Mouse (Mus musculus): ENCODE measurements around the gene Ms4a4b.
"Not testable (repeated sequence)": the region's sequence is repeated elsewhere in the genome, so short reads cannot be mapped to it uniquely, and the experiment has no call there.

The Ms4a4b gene

GRCm38 (mm10) chr19:11443338-11443737, at the start of gene Ms4a4b:
Gene Ms4a4b (plus strand): TSS chr19:11443553.
- no peak for DNase-seq (ENCODE audit: low spot score in 2 of 2)

GRCm38 (mm10) chr19:11395769-11396168, 47.6 kb upstream of the Ms4a4b start:
- DNase-seq (ENCODE audit: low spot score in 2 of 2), result no peak

GRCm38 (mm10) chr19:11404527-11404926, 38.8 kb upstream of the Ms4a4b start, which contains the start of gene Ms4a4c:
Gene Ms4a4c (plus strand): TSS chr19:11404770.
- DNase-seq (ENCODE audit: low spot score in 2 of 2), result no peak

DNA sequence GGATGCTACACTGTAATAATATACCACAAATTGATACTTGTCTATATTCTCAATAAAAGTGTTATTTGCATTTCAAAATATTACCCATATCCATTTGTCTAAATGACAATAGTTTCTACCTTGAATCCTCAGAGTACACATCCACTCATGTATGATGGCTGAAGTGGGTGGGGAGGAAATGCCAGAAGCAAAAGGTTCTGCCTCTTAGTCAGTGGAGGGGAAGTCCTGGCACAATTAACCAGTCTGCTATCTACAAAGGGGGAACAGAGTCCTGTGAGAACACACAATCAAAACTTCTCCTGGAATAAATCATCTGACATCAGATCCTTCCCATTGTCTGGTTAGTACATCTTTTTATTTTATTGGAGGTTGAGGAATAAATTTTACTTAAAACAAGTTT, 35.9 kb upstream of the Ms4a4b start:
- peak in 1 of 2 experiments; percentile 21 for DNase-seq (ENCODE audit: low spot score in 2 of 2)

DNA sequence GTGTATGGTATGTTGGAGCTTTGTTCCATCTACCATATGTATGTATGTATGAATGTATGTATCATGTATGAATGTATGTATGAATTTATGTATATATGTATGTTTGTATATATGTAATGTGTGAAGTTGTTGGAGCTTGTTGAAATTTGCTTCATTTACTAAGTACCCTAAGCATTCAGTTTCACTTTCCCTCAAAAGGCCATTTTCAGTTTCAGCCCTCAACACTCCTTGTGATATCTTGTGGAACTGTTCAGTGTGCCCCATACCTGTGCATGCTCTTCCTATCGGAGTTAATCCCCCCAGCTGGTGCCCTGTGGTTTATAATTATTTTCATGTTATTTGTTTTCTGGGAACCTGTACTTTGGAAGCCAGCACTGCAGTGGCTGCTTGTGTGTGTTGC, 34.8 kb upstream of the Ms4a4b start:
- no peak for DNase-seq (ENCODE audit: low spot score in 2 of 2)

DNA sequence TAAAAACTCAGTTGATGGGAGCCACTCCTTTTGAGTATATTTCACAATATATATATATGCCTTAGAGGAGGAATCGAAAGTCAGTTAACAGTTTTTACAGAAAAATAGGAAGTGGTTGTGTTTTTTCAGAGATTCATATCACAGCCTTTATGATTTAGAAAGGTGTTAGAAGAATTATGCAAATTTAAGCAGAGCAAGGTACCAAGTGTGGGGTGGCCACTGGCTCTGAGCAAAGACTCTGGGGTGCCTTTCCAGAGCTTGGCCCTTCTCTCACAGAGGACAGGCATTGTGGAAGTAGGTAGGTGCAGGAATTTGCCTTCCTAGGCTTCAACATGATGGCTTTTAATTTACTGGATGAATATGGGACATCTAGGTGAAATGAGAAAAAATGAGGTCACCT, 31.7 kb upstream of the Ms4a4b start:
- peak in 1 of 2 experiments; percentile 15 for DNase-seq (ENCODE audit: low spot score in 2 of 2)

DNA sequence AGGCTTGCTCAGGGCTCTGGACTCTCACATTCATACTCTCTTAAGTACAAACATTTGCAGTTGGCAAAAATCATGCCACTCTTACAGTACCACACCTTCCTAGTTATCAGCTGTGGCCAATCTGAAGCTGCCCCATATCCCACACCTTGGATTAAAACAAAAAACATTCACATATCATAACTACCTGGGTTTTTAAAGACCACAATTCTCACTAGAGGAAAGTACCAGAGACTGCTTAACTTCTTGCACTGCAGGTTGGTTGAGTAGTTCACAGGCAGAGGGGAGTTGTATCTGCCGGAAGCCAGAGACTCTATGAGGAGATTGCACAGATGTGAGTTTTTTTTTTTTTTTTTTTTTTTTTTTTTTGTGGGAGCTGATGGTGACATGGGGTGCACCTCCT, 29.3 kb upstream of the Ms4a4b start:
- no peak for DNase-seq (ENCODE audit: low spot score in 2 of 2)

GRCm38 (mm10) chr19:11415581-11415980, 27.8 kb upstream of the Ms4a4b start:
- DNase-seq (ENCODE audit: low spot score in 2 of 2), result no peak

DNA sequence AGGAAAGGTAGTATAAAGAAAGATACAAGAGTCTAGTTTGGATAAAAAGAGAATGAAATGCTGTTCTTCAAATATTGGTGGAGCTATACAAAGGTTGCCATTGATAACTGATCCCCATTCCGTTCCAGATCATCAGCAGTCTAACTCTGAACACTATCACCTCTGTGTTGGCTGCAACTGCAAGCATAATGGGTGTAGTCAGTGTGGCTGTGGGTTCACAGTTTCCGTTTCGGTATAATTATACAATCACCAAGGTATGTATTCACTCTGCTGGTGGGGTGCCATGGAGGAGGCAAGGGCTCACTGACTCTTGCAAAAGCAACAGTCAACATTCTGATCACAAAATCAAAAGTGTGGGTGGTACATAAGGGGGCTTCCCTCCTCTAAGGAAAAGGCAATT, 24.5 kb upstream of the Ms4a4b start:
- not testable (repeated sequence) for DNase-seq (ENCODE audit: low spot score in 2 of 2)

DNA sequence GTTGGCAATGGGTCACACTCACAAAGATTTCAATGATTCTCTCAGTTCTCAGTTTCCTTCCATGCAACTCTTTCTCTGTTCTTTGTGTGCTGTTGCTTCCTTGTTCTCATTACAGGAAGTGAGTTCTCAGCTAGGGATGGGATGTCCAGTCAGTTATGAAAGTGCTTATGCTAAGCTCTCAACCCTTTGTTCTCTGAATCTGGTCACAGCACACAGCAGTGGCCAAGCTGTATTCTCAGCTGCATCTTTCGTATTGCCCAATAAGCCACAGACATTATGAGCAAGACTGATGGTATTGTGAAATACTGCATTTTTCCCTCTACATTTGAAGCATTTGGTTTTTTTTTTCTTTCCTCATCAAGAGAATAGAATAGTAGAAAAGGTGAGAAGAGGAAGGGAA, 12.1 kb upstream of the Ms4a4b start:
- DNase-seq (ENCODE audit: low spot score in 2 of 2), result not testable (repeated sequence)

GRCm38 (mm10) chr19:11435058-11435834, 8.1 kb upstream of the Ms4a4b start:
- DNase-seq (ENCODE audit: low spot score in 2 of 2), result no peak

GRCm38 (mm10) chr19:11443964-11444363, 611 bp downstream of the Ms4a4b start:
- DNase-seq (ENCODE audit: low spot score in 2 of 2), result no peak

- DNase-seq (ENCODE audit: low spot score in 2 of 2), result no peak
Measured at GRCm38 (mm10) chr19:11447238-11447637, 3.9 kb downstream of the Ms4a4b start.

- not testable (repeated sequence) for DNase-seq (ENCODE audit: low spot score in 2 of 2)
Measured at GRCm38 (mm10) chr19:11459041-11459440, 15.7 kb downstream of the Ms4a4b start.

DNA sequence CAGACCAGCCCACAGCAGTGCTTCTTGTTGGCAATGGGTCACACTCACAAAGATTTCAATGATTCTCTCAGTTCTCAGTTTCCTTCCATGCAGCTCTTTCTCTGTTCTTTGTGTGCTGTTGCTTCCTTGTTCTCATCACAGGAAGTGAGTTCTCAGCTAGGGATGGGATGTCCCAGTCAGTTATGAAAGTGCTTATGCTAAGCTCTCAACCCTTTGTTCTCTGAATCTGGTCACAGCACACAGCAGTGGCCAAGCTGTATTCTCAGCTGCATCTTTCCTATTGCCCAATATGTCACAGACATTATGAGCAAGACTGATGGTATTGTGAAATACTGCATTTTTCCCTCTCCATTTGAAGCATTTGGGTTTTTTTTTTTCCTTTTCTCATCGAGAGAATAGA, 21.4 kb downstream of the Ms4a4b start:
- DNase-seq (ENCODE audit: low spot score in 2 of 2), result not testable (repeated sequence)

DNA sequence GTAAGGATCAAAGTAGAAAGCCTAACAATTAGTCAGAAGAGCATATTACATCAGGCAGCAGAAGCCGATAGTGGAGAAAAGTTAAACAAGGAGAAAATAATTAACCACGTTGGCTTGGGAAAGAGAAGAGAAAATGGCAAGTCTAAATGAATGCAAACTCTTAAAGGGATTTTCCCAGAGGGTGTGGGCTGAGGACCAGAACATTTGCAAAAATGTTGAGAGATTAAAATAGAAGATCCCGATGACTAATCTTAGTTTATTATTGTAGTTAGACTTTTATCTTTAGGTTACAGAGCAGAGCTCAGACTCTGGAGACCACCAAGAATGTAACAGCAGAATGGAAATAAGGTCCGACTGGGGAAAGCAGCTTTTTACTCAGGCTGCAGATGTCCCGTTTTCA, 23.1 kb downstream of the Ms4a4b start:
- DNase-seq (ENCODE audit: low spot score in 2 of 2), result no peak

DNA sequence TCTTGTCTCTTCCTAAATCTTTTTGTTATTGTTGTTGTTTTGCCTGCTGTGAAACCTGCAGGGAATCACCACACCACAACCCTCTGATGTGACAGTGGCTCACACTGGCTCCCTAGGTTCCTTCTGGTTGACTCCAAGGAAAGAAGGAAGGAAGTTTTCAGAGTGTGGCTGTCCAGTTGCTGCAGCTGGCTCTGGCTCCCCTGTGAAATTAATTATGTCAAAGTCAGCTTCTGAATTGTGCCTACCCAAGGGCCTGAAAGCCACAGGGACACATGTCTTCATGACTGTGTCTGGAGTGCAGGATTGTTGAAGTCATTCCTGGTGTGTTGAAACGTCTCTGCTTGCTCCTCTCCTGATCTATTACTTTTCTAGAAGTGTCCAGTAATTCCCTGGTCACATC, 25.0 kb downstream of the Ms4a4b start:
- DNase-seq (ENCODE audit: low spot score in 2 of 2), result not testable (repeated sequence)

DNA sequence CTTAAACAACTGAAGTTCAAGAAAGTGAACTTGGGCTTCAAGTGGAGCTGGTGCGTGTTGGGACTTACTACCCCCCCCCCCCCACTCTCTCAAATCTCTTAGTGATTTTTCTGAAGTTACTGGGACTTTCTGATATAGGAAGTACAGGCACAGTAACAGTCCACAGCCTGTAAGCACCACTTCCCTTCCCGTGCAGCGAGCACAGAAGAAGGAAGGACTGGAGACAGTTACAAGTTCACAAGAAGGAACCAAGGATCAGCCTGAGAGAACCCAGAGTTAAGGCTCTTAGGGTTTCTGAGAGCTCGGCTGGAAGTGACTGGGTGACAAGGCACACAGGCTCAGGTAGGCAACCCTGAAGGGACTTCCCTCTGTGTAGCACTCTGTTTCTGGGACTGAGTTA, 25.9 kb downstream of the Ms4a4b start, which contains the start of gene Ms4a6c:
Gene Ms4a6c (plus strand): TSS at position 152 of the 400 bp plus-strand sequence.
- not testable (repeated sequence) for DNase-seq (ENCODE audit: low spot score in 2 of 2)

DNA sequence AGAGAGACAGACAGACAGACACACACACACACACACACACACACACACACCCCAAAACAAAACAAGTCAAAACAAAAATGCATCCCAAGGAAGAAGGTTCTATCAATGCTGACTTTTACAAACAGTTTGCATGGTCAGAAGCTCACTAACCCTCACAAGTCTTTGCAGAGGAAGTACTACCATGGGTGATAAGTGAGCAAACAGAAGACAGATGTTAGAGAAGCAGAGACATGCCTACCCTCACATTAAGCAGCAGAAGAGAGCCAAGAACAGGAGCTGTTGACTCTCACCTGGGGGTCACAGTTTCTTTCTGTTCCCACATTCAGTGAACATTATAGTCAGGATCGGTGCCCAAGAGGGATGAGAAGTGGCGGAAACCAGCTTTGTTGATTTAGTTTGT, 36.4 kb downstream of the Ms4a4b start:
- DNase-seq (ENCODE audit: low spot score in 2 of 2), result no peak

DNA sequence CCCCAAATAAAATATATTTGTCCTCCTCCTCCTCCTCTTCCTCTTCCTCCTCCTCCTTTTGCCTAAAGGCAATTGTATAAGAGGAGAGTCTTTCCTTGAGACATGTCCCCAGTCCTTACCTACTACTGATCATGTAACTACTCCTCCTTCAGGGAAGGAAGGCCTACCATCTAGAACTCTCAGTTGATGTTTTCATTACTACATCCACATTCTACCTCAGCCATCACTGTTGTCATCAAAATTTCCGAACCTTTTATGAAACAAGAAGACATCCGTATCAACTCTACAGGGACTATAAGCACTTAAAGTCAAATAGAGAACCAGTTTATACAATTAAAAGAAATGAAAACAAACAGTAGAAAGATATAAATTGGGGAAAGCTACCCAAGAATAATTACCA, 39.3 kb downstream of the Ms4a4b start:
- DNase-seq (ENCODE audit: low spot score in 2 of 2), result no peak

DNA sequence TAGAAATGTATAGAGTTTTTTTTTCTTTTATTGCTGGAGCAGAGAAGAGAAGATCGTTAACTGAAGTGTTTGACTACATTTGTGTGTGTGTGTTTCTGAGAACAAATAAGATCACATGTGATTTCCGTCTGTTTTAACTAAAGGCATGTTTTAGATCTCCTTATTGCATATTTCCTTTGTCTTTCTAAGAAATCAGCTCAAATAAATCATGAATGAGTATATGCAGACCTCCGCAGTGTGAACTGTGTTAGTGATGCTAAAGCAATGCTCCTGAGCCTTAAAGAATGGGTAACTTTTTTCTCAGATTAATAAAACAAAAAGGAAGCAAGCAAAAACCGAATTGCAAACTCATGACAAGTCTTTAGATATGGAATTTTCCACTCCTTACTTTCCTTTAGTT, 40.6 kb downstream of the Ms4a4b start:
- DNase-seq (ENCODE audit: low spot score in 2 of 2), result no peak

- DNase-seq (ENCODE audit: low spot score in 2 of 2), result no peak
Measured at GRCm38 (mm10) chr19:11484388-11484787, 41.0 kb downstream of the Ms4a4b start.

DNA sequence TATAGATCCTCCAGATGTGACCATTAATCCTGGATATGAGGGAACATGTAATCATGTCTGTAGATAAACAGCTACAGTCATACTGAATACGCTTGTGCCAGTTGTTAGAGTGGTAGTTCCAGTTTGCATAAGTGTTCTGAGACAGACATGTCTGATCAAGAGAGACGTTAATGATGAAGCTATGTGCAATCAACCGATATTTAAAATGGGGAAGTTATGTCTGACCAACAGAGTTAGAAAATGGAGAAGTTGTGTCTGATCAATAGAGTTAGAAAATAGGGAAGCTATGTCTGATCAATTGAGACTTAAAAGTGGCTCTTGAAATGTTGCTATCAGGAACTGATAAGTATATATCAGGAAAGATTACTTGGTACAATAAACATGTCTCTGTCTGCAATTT, 41.9 kb downstream of the Ms4a4b start:
- no peak for DNase-seq (ENCODE audit: low spot score in 2 of 2)

GRCm38 (mm10) chr19:11485746-11486145, 42.4 kb downstream of the Ms4a4b start, which contains the start of gene Gm8369:
Gene Gm8369 (plus strand): TSS chr19:11485938.
- no peak for DNase-seq (ENCODE audit: low spot score in 2 of 2)

Data from spleen, postnatal 10 days (tissue).